Mouse (Mus musculus) heart, embryonic 13.5 days (tissue): ENCODE data around the gene Isg20. TPM values are rescaled to one million over a fixed set of nuclear protein-coding genes. Genes with fewer than 3 reads are reported as not detected.

ENCODE experiments used
- ATAC-seq: fragments of 200-750 bp; cut with Nextera tagmentation; 2 replicates; pipeline ENCODE4 v1.8.0; 2017; ENCODE audit warnings: moderate TSS enrichment; ENCODE audit not compliant: insufficient number of reproducible peaks, low FRiP score, low TSS enrichment; ENCODE audit errors: extremely low read depth
- H3K27ac ChIP-seq: fragments of 300-500 bp; sonication (generic); replicated peaks from 2 replicates; pipeline ENCODE4 v1.5.1; 2015; ENCODE audit warnings: moderate library complexity, mild to moderate bottlenecking, inconsistent platforms
- H3K27me3 ChIP-seq: fragments of 300-500 bp; sonication (generic); replicated peaks from 2 replicates; pipeline ENCODE4 v1.6.1; 2015; ENCODE audit warnings: mild to moderate bottlenecking, inconsistent platforms
- H3K36me3 ChIP-seq: fragments of 300-500 bp; sonication (generic); 2 replicates; pipeline ENCODE4 v1.6.1; 2015; ENCODE audit warnings: mild to moderate bottlenecking, inconsistent platforms
- H3K4me1 ChIP-seq: fragments of 300-500 bp; sonication (generic); 2 replicates; pipeline ENCODE4 v1.6.1; 2015; ENCODE audit warnings: inconsistent platforms
- H3K4me2 ChIP-seq: fragments of 300-500 bp; sonication (generic); 2 replicates; pipeline ENCODE4 v1.6.1; 2015; ENCODE audit warnings: inconsistent platforms, mild to moderate bottlenecking, moderate library complexity
- H3K4me3 ChIP-seq: fragments of 300-500 bp; sonication (generic); 2 replicates; pipeline ENCODE4 v1.5.1; 2015; ENCODE audit warnings: moderate library complexity, mild to moderate bottlenecking, inconsistent platforms
- H3K9ac ChIP-seq: fragments of 300-500 bp; sonication (generic); 2 replicates; pipeline ENCODE4 v1.6.1; 2015; ENCODE audit warnings: inconsistent platforms, mild to moderate bottlenecking, moderate library complexity
- H3K9me3 ChIP-seq: fragments of 300-500 bp; sonication (generic); 2 replicates; pipeline ENCODE4 v1.6.1; 2016; ENCODE audit warnings: inconsistent platforms
- WGBS: fragments of 180-500 bp; shearing (Covaris S2); methylation state at CpG from one replicate; pipeline ENCODE4 v1.1.7; 2015; ENCODE audit warnings: mixed read lengths; 5-methylcytosine and 5-hydroxymethylcytosine counted together
- microRNA-seq: library from miRNA; unstranded; fragments of <30 nt; microRNA quantifications from one replicate; pipeline ENCODE4, GENCODE M21; 2016
- polyA plus RNA-seq: library from polyadenylated mRNA; unstranded; fragments of >200 nt; fragmentation: Nextera tagmentation; extraction: Ambion mirVana; gene quantifications from 2 replicates; pipeline ENCODE4 v1.2.1, GENCODE M21; 2015

Gene Isg20
- polyA plus RNA-seq, 1 experiment from 2014 or later = 0.91 TPM

DNA sequence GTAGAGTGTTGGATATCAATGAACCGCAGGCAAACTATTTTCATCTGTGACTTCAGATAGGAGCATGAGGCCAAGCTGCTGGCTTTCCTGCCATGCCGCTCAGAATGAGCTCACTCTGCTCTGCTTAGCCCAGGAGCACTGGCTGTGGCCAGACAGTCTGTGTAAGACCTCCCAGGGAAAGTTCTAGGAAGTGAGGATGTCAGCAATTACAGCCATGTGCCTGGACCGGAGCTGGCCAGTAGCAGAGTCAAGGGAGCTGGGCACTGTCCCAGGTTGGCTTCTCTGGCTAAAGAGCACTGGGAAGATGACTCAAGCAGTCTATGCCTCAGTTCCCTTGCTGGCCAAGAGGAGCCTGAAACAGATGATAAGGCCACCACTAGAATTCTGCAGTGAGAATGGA is 50.7 kb downstream of the Isg20 start:
- no peak for ATAC-seq
- Histone ChIP-seq H3K4me2 (no peak overlapping the region), H3K9me3 (no peaks in the 10 kb centered on the region), H3K9ac (no peak overlapping the region), H3K36me3 (no peaks in the 10 kb centered on the region), H3K27me3 (no peaks in the 10 kb centered on the region), H3K27ac (no peak overlapping the region), H3K4me3 (no peak overlapping the region), H3K4me1 (no peaks in the 10 kb centered on the region)
- WGBS = 68% methylated on average over 3 of the region's 3 CpGs

Small RNAs within 50 kb of the gene (microRNA-seq; reads per million reads assigned to microRNA genes)
- 4.5 reads per million, percentile 19 among the genes with 10 or more reads in this experiment for gene Mir7-2

Other genes starting within 250 kb of the Isg20 start
- gene Ntrk3, start 175.4 kb upstream of the Isg20 start, polyA plus RNA-seq = 0.65 and 1.1 TPM in 2 replicates
- 54.2 and 65.7 TPM in 2 replicates for gene Mrps11, start 130.3 kb upstream of the Isg20 start, polyA plus RNA-seq
- 53.7 and 59.8 TPM in 2 replicates for gene Mrpl46, start 129.9 kb upstream of the Isg20 start, polyA plus RNA-seq
- 10.4 and 11.4 TPM in 2 replicates for gene Det1, start 66.2 kb upstream of the Isg20 start, polyA plus RNA-seq
- gene Aen, start 17.6 kb upstream of the Isg20 start, polyA plus RNA-seq = 29.5 and 34.9 TPM in 2 replicates
- 1.2 and 1.6 TPM in 2 replicates for gene Acan, start 140.1 kb downstream of the Isg20 start, polyA plus RNA-seq
- 1.1 and 1.6 TPM in 2 replicates for gene Hapln3, start 217.6 kb downstream of the Isg20 start, polyA plus RNA-seq
- 252 and 284 TPM in 2 replicates for gene Mfge8, start 235.6 kb downstream of the Isg20 start, polyA plus RNA-seq